Mouse (Mus musculus) gastrocnemius, postnatal 36 days (tissue): ENCODE measurements around the gene Tfpt. TPM values are rescaled to one million over a fixed set of nuclear protein-coding genes. Genes with fewer than 3 reads are reported as not detected.
"Not testable (repeated sequence)": the region's sequence is repeated elsewhere in the genome, so short reads cannot be mapped to it uniquely, and the experiment has no call there.

Source experiments
- DNase-seq, 2 experiments: peaks; one replicate each; pipeline ENCODE4 v3.0.0; 2022
- intact Hi-C: fragments of 180-260 bp; cut with DNase I; formaldehyde crosslinking; loops from one replicate; pipeline ENCODE4 v1.15.1; 2025
- microRNA-seq, 2 experiments: library from miRNA; unstranded; fragments of <30 nt; microRNA quantifications; one replicate each; pipeline ENCODE4 v1.2.0; 2021
- total RNA-seq, 2 experiments: library from RNA; stranded (reverse); gene quantifications; 2 replicates each; pipeline ENCODE4 v1.2.3; 2021

Tfpt gene
- total RNA-seq, 2 experiments from 2014 or later = 12.8 to 17.0 TPM

- DNase-seq = no peak
- intact Hi-C loops = no loop called here
These were observed 49.7 kb downstream of the Tfpt start for GRCm38 (mm10) chr7:3580029-3580428.

- DNase-seq = no peak
- intact Hi-C loops = no loop called here
These were observed 50.7 kb downstream of the Tfpt start for GRCm38 (mm10) chr7:3578952-3579546.

GRCm38 (mm10) chr7:3578196-3578595, 51.5 kb downstream of the Tfpt start:
- intact Hi-C loops = no loop called here
- DNase-seq = no peak

GRCm38 (mm10) chr7:3576354-3577124, 53.2 kb downstream of the Tfpt start:
- no peak for DNase-seq
- intact Hi-C loops = no loop called here

GRCm38 (mm10) chr7:3574216-3574615, 55.5 kb downstream of the Tfpt start:
- no peak for DNase-seq
- intact Hi-C loops = no loop called here

GRCm38 (mm10) chr7:3571847-3572246, 57.9 kb downstream of the Tfpt start:
- intact Hi-C loops = no loop called here
- DNase-seq = no peak

- intact Hi-C loops, DNase-seq: not testable (repeated sequence)
These were observed 59.1 kb downstream of the Tfpt start for GRCm38 (mm10) chr7:3570580-3570979.

Small RNA genes within 50 kb of the gene (microRNA-seq; reads per million reads assigned to microRNA genes)
- gene Gm25100 (0 reads per million in 2 experiments), gene Mir3572 (0 to 0.72 reads per million in 2 experiments)

Other genes with a start within 250 kb of the Tfpt start
- not detected for gene Cacng8, start 239.2 kb downstream of the Tfpt start, total RNA-seq
- gene Cacng6, start 205.7 kb downstream of the Tfpt start, total RNA-seq = 100 to 1,000 TPM in 1 of 2 experiments, 10 to 100 TPM in 1; 96.8 to 101 TPM
- gene Tarm1, start 127.3 kb downstream of the Tfpt start, total RNA-seq = not detected
- not detected for gene Oscar, start 13.8 kb downstream of the Tfpt start, total RNA-seq
- 100 to 1,000 TPM; 868 to 976 TPM for gene Ndufa3, start 12.6 kb downstream of the Tfpt start, total RNA-seq
- gene Prpf31, start 56 bp upstream of the Tfpt start, total RNA-seq = 10 to 100 TPM; 20.9 to 21.7 TPM
- gene Cnot3, start 15.3 kb upstream of the Tfpt start, total RNA-seq = 10 to 100 TPM; 13.3 to 19.8 TPM
- gene Leng1, start 35.9 kb upstream of the Tfpt start, total RNA-seq = 1 to 10 TPM; 3.3 to 6.1 TPM
- under 1 TPM; 0.43 to 0.94 TPM for gene Tmc4, start 47.6 kb upstream of the Tfpt start, total RNA-seq
- gene Tsen34, start 62.9 kb upstream of the Tfpt start, total RNA-seq = 10 to 100 TPM; 26.6 to 27.9 TPM
- gene Mboat7, start 63.6 kb upstream of the Tfpt start, total RNA-seq = 10 to 100 TPM in 1 of 2 experiments, 1 to 10 TPM in 1; 8.4 to 10.2 TPM
- 100 to 1,000 TPM; 353 to 420 TPM for gene Rps9, start 74.1 kb upstream of the Tfpt start, total RNA-seq
- under 1 TPM; 0.61 to 0.89 TPM for gene Pirb, start 90.5 kb upstream of the Tfpt start, total RNA-seq
- gene Gm15448, start 195.8 kb upstream of the Tfpt start, total RNA-seq = under 1 TPM; 0.15 to 0.20 TPM
- gene Pira2, start 215.1 kb upstream of the Tfpt start, total RNA-seq = under 1 TPM in 1 of 2 experiments, not detected in 1; 0.37 TPM